Mouse (Mus musculus): ENCODE results near the gene Fbxo41. TPM values are rescaled to one million over a fixed set of nuclear protein-coding genes. Genes with fewer than 3 reads are reported as not detected.

The Fbxo41 gene
- 0.48 and 0.64 TPM in 2 replicates for polyA plus RNA-seq (2016; fragmentation: Nextera tagmentation; extraction: Ambion mirVana)

DNA sequence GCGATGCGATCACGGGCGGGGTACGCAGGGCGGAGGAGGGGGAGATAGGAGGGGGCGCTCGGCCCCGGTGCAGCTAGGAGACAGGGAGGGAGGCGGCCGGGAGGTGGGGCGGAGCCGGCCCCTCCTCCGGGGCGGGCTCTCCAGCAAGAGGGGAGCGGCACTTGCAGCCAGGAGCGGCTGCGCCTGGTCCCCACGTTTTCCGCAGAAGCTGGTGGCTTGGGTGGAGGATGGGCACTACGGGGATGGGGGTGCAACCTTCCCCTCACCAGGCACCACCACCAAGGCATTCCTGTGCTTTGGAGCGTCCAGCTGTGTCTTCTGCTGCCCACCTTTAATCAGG lies at the start of gene Fbxo41:
Gene Fbxo41 (minus strand): TSS at position 84 of the 340 bp plus-strand sequence.
- no peak for DNase-seq (ENCODE audit: extremely low spot score, low spot score)

DNA sequence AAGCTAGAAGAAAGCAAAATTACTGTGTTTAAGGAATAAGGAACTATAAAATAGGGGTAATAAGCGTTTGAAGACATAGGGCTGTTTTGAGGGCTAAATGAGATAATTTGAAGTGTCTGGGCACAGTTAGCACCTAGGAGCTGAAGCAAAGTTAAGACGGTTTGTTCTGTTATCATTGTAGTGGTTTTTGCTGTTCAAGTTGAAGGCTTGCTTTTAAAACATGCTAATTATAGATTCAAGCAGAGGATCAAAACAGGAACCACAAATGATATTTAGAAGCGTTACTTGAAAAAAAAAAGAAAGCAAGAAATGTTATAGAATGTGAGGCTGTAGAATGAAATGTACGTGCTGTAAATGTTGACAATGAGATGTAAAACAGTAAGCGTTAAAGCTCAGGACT lies 44.8 kb upstream of the Fbxo41 start:
- DNase-seq (ENCODE audit: extremely low spot score, low spot score), result no peak

More for the DNA sequence above, at the start of gene Fbxo41:
- Histone ChIP-seq H3K4me1 (peaks cover 27% of the 10 kb centered on the region), H3K27ac (peak within 1 kb of the TSS; percentile 88), H3K4me3 (peak within 1 kb of the TSS; percentile 87), H3K9me3 (no peaks in the 10 kb centered on the region), H3K27me3 (ENCODE audit: poor library complexity, severe bottlenecking) (peaks cover 62% of the 10 kb centered on the region), H3K36me3 (replicated peaks) (no peaks in the 10 kb centered on the region)
- under 1% methylated on average over 21 of the region's 22 CpGs for WGBS

DNA sequence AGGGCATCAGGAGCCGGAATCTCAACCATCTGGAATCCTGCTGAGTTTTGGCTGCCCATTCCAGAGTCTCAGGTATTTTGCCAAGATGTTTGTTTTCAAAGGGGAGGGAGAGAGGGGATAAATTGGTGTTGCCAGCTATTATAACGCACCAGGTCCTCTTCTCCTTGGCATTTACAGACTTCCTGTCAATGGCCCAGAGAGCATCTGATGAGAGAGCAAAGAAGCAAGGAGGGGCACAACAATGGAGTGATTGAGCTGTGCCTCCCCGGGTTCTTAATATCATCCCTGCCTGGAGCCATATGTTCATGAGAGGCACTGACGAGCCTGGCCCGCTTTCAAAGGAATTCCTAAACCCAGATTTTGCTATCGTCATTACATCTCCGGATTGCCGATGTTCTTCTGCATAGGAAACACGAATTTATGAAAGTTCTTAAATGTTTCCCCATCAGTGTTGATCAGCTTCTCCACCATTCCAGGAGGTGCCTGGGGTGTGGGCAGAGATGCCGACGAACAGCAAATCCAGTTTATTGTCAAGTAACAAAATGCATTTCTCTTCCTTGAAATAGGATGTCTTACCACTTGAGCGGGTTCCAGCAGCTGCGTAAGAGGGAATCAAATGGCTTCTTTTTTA lies 41.6 kb upstream of the Fbxo41 start:
- Histone ChIP-seq H3K27me3 (ENCODE audit: poor library complexity, severe bottlenecking) (no peaks in the 10 kb centered on the region), H3K4me1 (peaks cover 3% of the 10 kb centered on the region; the same call in 1 of the 2 replicates), H3K9me3 (no peaks in the 10 kb centered on the region), H3K36me3 (replicated peaks) (no peaks in the 10 kb centered on the region), H3K4me3 (no peak overlapping the region), H3K27ac (no peak overlapping the region)
- 75% methylated on average over 13 of the region's 13 CpGs for WGBS
- DNase-seq (ENCODE audit: extremely low spot score, low spot score), result no peak

More for the DNA sequence above, 44.8 kb upstream of the Fbxo41 start:
- Histone ChIP-seq H3K9me3 (no peaks in the 10 kb centered on the region), H3K27ac (no peak overlapping the region), H3K27me3 (ENCODE audit: poor library complexity, severe bottlenecking) (no peaks in the 10 kb centered on the region), H3K36me3 (replicated peaks) (no peaks in the 10 kb centered on the region), H3K4me3 (no peak overlapping the region), H3K4me1 (peaks cover 3% of the 10 kb centered on the region; the same call in 1 of the 2 replicates)
- 89% methylated on average over 5 of the region's 5 CpGs for WGBS

DNA sequence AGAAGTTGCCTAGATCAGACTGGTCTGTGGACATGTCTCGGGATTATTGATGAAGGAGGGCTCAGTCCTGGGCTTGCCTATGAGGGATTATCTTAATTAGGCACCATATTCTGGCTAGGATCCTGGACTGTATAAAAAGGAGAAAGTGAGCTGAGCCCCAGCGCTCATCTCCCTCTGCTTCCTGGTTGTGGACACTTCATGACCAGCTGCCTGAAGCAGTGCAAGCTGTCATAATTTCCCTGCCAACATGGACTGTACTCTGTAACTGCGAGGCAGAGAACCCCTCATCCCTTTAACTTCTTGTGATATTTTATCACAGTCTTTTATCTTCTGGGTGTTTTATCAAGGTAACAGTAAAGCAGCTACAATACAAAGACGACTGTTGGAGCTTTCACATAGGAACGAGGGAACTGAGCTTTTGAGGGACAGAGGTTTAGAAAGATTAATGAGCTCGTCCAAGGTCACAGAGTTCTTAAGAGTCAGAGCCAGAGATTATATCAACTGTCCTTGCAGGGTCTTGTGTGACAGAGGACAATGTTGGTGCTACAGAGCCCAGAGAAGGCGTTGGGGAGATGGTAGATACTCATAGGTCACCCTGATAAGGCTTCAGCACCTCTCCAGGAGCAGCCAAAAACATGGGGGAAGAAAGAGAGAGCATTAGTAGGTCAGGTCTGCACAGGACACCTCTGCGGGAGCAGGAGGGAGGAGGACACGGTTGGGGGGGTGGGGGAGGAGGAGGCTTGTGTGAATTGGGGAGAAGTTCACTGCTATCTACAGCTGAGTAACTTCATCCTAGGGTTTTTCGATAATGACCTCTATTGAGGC lies 40.8 kb upstream of the Fbxo41 start:
- WGBS, result 79% methylated on average over 10 of the region's 10 CpGs
- H3K27me3 ChIP-seq (ENCODE audit: poor library complexity, severe bottlenecking), result no peaks in the 10 kb centered on the region
- no peak for DNase-seq (ENCODE audit: extremely low spot score, low spot score)
- no peak overlapping the region for H3K27ac ChIP-seq
- H3K4me3 ChIP-seq, result no peak overlapping the region
- H3K4me1 ChIP-seq, result peaks cover 3% of the 10 kb centered on the region; the same call in 1 of the 2 replicates
- H3K9me3 ChIP-seq, result no peaks in the 10 kb centered on the region
- no peaks in the 10 kb centered on the region for H3K36me3 ChIP-seq (replicated peaks)

DNA sequence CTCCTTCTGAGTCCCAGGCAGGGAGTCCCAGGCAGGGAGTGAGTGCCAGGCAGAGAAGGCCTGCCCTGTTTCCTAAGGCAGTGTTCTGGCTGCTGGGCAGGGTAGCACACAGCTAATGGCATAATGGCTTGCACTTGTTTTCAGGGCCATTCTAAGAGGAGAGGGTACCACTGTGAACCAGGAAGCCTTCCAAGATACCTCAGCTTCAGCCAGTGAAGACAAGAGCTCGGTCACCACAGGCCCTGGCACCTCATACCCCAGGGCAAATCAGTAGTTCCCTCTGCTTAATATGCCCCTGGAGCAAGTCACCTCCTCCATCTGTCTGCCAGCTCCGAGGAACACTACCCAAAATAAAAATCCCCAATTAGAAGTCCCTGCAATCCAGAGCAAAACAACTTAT lies 20.0 kb upstream of the Fbxo41 start:
- Histone ChIP-seq H3K4me3 (no peak overlapping the region), H3K4me1 (peaks cover 7% of the 10 kb centered on the region), H3K9me3 (no peaks in the 10 kb centered on the region), H3K36me3 (replicated peaks) (no peaks in the 10 kb centered on the region), H3K27ac (no peak overlapping the region), H3K27me3 (ENCODE audit: poor library complexity, severe bottlenecking) (no peaks in the 10 kb centered on the region; the same call in 1 of the 2 replicates)
- no peak for DNase-seq (ENCODE audit: extremely low spot score, low spot score)
- 83% methylated on average over 2 of the region's 2 CpGs for WGBS

DNA sequence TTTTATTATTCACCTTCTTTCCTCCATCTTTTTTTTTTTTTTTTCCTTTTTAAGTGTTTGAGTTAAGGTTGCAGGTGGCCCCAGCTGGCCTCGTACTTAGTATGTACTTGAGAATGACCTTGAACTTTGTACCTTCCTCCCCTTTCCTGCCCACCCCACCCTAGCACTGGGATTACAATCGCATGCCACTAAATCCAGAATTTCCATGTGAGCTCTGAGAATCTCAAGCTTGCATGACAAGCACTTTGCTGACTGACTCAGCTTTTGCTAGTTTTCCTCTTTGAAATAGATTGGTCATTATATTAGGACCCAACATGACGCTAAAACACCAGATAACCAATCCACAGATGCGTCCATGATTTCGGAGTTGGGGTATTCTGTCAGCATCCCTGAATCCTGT lies 19.2 kb upstream of the Fbxo41 start:
- peaks cover 8% of the 10 kb centered on the region for H3K4me1 ChIP-seq
- DNase-seq (ENCODE audit: extremely low spot score, low spot score), result no peak

DNA sequence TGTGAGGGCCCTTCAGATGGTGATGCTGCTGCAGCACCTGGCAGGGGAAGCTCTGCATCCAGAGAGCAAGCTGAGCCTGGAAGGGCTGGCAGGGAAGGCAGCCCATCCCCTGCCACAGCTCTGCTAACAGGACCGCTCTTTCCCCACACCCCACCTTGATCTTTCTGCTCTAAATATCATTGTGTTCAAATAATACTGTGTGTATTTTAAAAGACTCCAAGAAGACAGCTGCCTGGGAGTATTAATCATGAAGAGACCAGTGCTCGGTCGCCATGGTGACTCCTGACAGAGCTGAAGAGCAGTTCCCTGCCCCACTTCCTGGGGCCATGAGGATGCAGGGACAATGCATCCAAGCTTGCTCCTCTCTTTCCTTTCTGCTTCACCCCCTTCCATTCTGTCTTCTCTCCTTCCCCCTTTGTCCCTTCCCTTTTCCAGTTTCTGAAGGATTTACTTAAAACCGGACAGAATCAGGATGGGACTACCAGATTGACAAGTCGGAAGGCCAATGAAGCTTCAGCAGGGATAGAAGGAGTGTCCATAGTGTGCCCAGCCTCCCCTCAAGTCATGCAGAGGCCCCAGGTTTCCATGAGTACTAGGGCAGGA lies 15.4 kb upstream of the Fbxo41 start:
- H3K9me3 ChIP-seq, result no peaks in the 10 kb centered on the region
- no peaks in the 10 kb centered on the region for H3K36me3 ChIP-seq (replicated peaks)
- H3K4me1 ChIP-seq, result peaks cover 15% of the 10 kb centered on the region
- WGBS, result 61% methylated on average over 5 of the region's 5 CpGs
- H3K4me3 ChIP-seq, result no peak overlapping the region
- no peak for DNase-seq (ENCODE audit: extremely low spot score, low spot score)
- H3K27ac ChIP-seq, result no peak overlapping the region
- peaks cover 42% of the 10 kb centered on the region for H3K27me3 ChIP-seq (ENCODE audit: poor library complexity, severe bottlenecking)

More for the DNA sequence above, 19.2 kb upstream of the Fbxo41 start:
- WGBS, result 93% methylated on average over 5 of the region's 5 CpGs
- no peak overlapping the region for H3K4me3 ChIP-seq
- no peaks in the 10 kb centered on the region for H3K36me3 ChIP-seq (replicated peaks)
- no peaks in the 10 kb centered on the region for H3K9me3 ChIP-seq
- H3K27ac ChIP-seq, result no peak overlapping the region
- H3K27me3 ChIP-seq (ENCODE audit: poor library complexity, severe bottlenecking), result peaks cover 4% of the 10 kb centered on the region; the same call in 1 of the 2 replicates

DNA sequence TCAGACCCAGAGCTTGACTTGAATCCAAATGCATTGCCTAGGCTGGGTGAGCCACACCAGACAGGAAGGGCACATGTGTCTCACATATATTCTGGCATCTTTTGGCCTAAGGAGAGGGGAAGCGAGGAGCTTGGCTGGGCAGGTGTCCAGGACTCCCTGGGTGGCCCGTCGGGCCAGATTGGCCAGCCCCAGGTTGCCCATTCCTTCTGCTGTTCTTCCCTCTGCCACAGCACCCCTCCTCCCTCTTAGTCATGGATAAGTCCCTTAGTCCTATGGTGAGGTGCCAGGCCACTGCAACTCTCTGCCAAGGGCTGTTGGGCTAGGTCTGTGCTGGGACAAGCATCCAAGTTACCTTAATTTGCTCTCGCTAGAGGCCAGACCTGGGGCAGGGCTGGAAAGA lies 13.1 kb upstream of the Fbxo41 start:
- Histone ChIP-seq H3K9me3 (no peaks in the 10 kb centered on the region), H3K36me3 (replicated peaks) (no peaks in the 10 kb centered on the region), H3K4me3 (no peak overlapping the region), H3K27ac (no peak overlapping the region), H3K27me3 (ENCODE audit: poor library complexity, severe bottlenecking) (peaks cover 65% of the 10 kb centered on the region), H3K4me1 (peaks cover 37% of the 10 kb centered on the region)
- WGBS, result 77% methylated on average over 4 of the region's 4 CpGs
- no peak for DNase-seq (ENCODE audit: extremely low spot score, low spot score)

DNA sequence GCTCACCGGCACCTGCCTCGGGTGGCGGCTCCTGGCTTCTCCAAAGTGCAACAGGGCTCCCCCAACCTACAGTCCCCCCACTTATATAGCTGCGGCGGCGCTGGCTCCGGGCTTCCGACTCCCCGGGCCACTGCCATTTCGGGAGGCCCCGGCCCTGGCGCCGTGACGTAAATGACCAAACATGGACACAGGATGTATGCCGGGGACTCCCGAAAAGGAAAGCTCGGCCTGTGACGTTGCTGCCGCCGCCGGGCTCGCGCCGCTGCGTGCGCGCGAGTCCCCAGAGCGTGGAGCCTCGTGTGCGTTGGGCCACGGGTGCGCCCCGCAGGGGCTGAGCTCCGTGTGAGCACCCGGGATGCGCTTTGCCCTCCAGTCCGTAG lies 10.7 kb upstream of the Fbxo41 start, which contains the start of gene Egr4:
Gene Egr4 (minus strand): TSS at position 59 of the 380 bp plus-strand sequence.
- Histone ChIP-seq H3K4me1 (peaks cover 37% of the 10 kb centered on the region), H3K27me3 (ENCODE audit: poor library complexity, severe bottlenecking) (peaks cover 89% of the 10 kb centered on the region), H3K36me3 (replicated peaks) (no peaks in the 10 kb centered on the region), H3K9me3 (no peaks in the 10 kb centered on the region), H3K27ac (no peak within 1 kb of the TSS), H3K4me3 (peak within 1 kb of the TSS; percentile 57)
- WGBS, result under 1% methylated on average over 38 of the region's 38 CpGs
- peak; percentile 58 for DNase-seq (ENCODE audit: extremely low spot score, low spot score)

DNA sequence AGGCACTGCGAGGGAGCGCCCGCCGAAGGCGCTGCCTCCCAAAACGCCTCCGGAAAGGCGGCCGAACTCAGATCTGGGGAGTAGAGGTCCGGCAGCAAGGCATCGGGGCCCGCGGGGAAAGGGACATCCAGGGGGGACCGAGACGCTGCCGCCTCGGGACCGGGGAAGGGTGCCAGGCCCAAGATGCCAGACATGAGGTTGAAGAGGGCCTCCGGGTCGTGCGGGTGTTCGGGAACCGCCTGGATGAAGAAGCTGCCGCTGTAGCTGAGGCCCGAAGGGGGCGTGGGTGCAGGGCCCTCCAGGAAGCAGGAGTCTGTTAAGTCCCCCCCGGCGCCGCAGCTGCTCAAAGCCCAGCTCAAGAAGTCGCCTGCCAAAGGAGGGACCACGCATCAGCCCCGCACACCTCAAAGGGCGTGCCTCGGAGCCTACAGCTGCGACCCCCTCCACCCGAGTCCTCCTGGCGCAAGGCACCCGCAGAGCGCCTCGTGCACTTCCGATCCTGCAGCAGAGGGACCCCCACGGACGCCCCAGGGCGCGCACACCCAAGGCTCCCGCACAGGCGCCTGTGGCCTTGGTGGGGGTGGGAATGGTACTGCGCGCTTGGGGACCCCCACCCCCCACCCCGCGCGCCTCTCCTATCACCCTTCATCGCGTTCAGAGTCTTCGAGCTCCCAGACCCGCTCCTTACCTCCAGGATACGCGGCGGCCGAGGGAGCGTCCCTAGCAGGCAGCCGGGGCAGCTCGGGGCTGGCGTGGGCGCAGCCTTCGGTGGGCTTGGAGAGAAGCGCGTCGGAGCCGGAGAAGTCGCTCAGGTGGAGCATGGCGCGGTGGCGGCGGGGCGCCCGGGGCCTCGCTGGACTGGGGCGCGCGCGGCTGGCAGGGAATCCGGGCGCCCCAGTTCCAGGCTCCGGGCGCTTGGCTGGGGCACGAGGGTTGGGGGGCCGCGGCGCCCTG lies 10.1 kb upstream of the Fbxo41 start:
- Histone ChIP-seq H3K4me1 (peaks cover 30% of the 10 kb centered on the region), H3K9me3 (no peaks in the 10 kb centered on the region), H3K36me3 (replicated peaks) (no peaks in the 10 kb centered on the region), H3K27ac (no peak overlapping the region), H3K4me3 (peak overlapping the region; percentile 57), H3K27me3 (ENCODE audit: poor library complexity, severe bottlenecking) (peaks cover 96% of the 10 kb centered on the region)
- WGBS, result under 1% methylated on average over 90 of the region's 90 CpGs
- peak; percentile 27 for DNase-seq (ENCODE audit: extremely low spot score, low spot score)

DNA sequence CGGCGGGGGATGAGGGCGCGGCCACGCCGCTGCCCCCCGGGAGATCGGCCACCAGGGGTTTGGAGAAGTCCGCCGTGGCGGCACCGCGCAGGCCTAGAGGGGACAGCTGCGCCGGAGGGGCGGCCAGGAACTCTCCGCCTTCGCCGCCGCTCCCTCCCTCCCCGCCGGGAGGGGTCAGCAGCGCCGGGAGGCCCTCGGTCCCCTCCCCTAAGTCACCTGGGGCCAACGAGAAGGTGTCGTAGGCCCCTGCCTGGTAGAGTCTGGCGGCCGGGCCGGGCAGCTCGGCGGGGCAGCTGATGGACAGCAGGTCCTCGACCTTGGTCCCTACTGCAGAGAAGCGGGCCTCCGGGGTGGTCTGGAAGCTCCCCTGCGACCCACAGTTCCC lies 9.3 kb upstream of the Fbxo41 start:
- no peak for DNase-seq (ENCODE audit: extremely low spot score, low spot score)
- Histone ChIP-seq H3K36me3 (replicated peaks) (no peaks in the 10 kb centered on the region), H3K9me3 (no peaks in the 10 kb centered on the region), H3K27ac (no peak overlapping the region), H3K27me3 (ENCODE audit: poor library complexity, severe bottlenecking) (peaks cover 92% of the 10 kb centered on the region), H3K4me1 (peaks cover 29% of the 10 kb centered on the region), H3K4me3 (peak overlapping the region; percentile 57)
- WGBS, result under 1% methylated on average over 27 of the region's 36 CpGs

Data from forebrain, embryonic 10.5 days (tissue).